Mouse (Mus musculus): ENCODE data around the gene Ipo7.
"Not testable (repeated sequence)": the region's sequence is repeated elsewhere in the genome, so short reads cannot be mapped to it uniquely, and the experiment has no call there.

Gene Ipo7

GRCm38 (mm10) chr7:110023553-110023952, 5.5 kb downstream of the Ipo7 start:
- DNase-seq: no peak

GRCm38 (mm10) chr7:110026594-110026993, 8.5 kb downstream of the Ipo7 start:
- no peak for DNase-seq

GRCm38 (mm10) chr7:110028826-110029225, 10.8 kb downstream of the Ipo7 start:
- DNase-seq: no peak

- no peak for DNase-seq
Measured at GRCm38 (mm10) chr7:110030342-110030741, 12.3 kb downstream of the Ipo7 start.

GRCm38 (mm10) chr7:110057723-110058122, 39.6 kb downstream of the Ipo7 start:
- DNase-seq: not testable (repeated sequence)

GRCm38 (mm10) chr7:110059092-110059785, 41.2 kb downstream of the Ipo7 start:
- peak in 1 of 2 experiments; percentile 10 for DNase-seq

GRCm38 (mm10) chr7:110060106-110060668, 42.1 kb downstream of the Ipo7 start:
- no peak for DNase-seq

- no peak for DNase-seq
Measured at GRCm38 (mm10) chr7:110060669-110061198, 42.7 kb downstream of the Ipo7 start.

GRCm38 (mm10) chr7:110061199-110061751, 43.2 kb downstream of the Ipo7 start, which contains the start of gene Zfp143:
Zfp143 (plus strand) TSS chr7:110061217.
- DNase-seq: peak; percentile 100

- peak; percentile 89 to 94 for DNase-seq
Measured at GRCm38 (mm10) chr7:110061752-110062273, 43.7 kb downstream of the Ipo7 start.

- no peak for DNase-seq
Measured at GRCm38 (mm10) chr7:110063731-110064130, 45.7 kb downstream of the Ipo7 start.

GRCm38 (mm10) chr7:110069070-110069469, 51.0 kb downstream of the Ipo7 start:
- no peak for DNase-seq

GRCm38 (mm10) chr7:110078168-110078567, 60.1 kb downstream of the Ipo7 start:
- DNase-seq: no peak

- DNase-seq: peak; percentile 73 to 75
Measured at GRCm38 (mm10) chr7:110083386-110084165, 65.5 kb downstream of the Ipo7 start.

- DNase-seq: no peak
Measured at GRCm38 (mm10) chr7:110085217-110085616, 67.1 kb downstream of the Ipo7 start.

- no peak for DNase-seq
Measured at GRCm38 (mm10) chr7:110087914-110088313, 69.8 kb downstream of the Ipo7 start.

GRCm38 (mm10) chr7:110091670-110092069, 73.6 kb downstream of the Ipo7 start:
- DNase-seq: no peak

- no peak for DNase-seq
Measured at GRCm38 (mm10) chr7:110096332-110096731, 78.3 kb downstream of the Ipo7 start.

GRCm38 (mm10) chr7:110097106-110097793, 79.2 kb downstream of the Ipo7 start:
- DNase-seq: peak; percentile 11 to 47

GRCm38 (mm10) chr7:110100854-110101253, 82.8 kb downstream of the Ipo7 start:
- peak in 1 of 2 experiments; percentile 30 for DNase-seq

GRCm38 (mm10) chr7:110101266-110101665, 83.2 kb downstream of the Ipo7 start:
- DNase-seq: no peak

GRCm38 (mm10) chr7:110105041-110105440, 87.0 kb downstream of the Ipo7 start:
- no peak for DNase-seq

Measured in kidney, postnatal 4 days (tissue).